Mouse (Mus musculus) liver, embryonic 13.5 days (tissue): ENCODE measurements at regions not wholly inside any gene's neighbourhood (a gene's known extent, or its start where the extent isn't known, plus 50 kb on each side); places are given as distances from the start of the nearest gene placed in this dataset.

Experiments
- ATAC-seq: fragments of 200-750 bp; cut with Nextera tagmentation; 2 replicates; pipeline ENCODE4 v1.8.0; 2017; ENCODE audit warnings: low read depth, mild to moderate bottlenecking, moderate number of reproducible peaks, moderate library complexity
- DNase-seq: peaks from one replicate; pipeline ENCODE4 v3.0.0; 2022
- H3K27ac ChIP-seq: fragments of 300-500 bp; sonication (generic); 2 replicates; pipeline ENCODE4 v1.5.1; 2015; ENCODE audit warnings: moderate library complexity, mild to moderate bottlenecking, inconsistent platforms
- H3K27me3 ChIP-seq: fragments of 300-500 bp; sonication (generic); 2 replicates; pipeline ENCODE4 v1.6.1; 2015; ENCODE audit warnings: mild to moderate bottlenecking, inconsistent platforms
- H3K36me3 ChIP-seq: fragments of 300-500 bp; sonication (generic); 2 replicates; pipeline ENCODE4 v1.6.1; 2015; ENCODE audit warnings: mild to moderate bottlenecking, inconsistent platforms
- H3K4me1 ChIP-seq: fragments of 300-500 bp; sonication (generic); replicated peaks from 2 replicates; pipeline ENCODE4 v1.6.1; 2015; ENCODE audit warnings: inconsistent platforms
- H3K4me2 ChIP-seq: fragments of 300-500 bp; sonication (generic); 2 replicates; pipeline ENCODE4 v1.6.1; 2015; ENCODE audit warnings: inconsistent platforms, mild to moderate bottlenecking, moderate library complexity
- H3K4me3 ChIP-seq: fragments of 300-500 bp; sonication (generic); replicated peaks from 2 replicates; pipeline ENCODE4 v1.5.1; 2015; ENCODE audit warnings: mild to moderate bottlenecking, inconsistent platforms
- H3K9ac ChIP-seq: fragments of 300-500 bp; sonication (generic); 2 replicates; pipeline ENCODE4 v1.6.1; 2015; ENCODE audit warnings: mild to moderate bottlenecking, inconsistent platforms
- H3K9me3 ChIP-seq: fragments of 300-500 bp; sonication (generic); replicated peaks from 2 replicates; pipeline ENCODE4 v1.6.1; 2016; ENCODE audit warnings: inconsistent platforms
- WGBS: fragments of 180-500 bp; shearing (Covaris S2); methylation state at CpG from one replicate; pipeline ENCODE4 v1.1.7; 2015; ENCODE audit not compliant: insufficient replicate concordance; 5-methylcytosine and 5-hydroxymethylcytosine counted together

GRCm38 (mm10) chr11:65389238-65389637 is 119.4 kb upstream of the Myocd start:
- H3K27ac ChIP-seq, result no peak overlapping the region
- 49% methylated on average over 3 of the region's 3 CpGs for WGBS
- no peak overlapping the region for H3K4me3 ChIP-seq
- no peaks in the 10 kb centered on the region for H3K27me3 ChIP-seq
- H3K4me1 ChIP-seq, result no peaks in the 10 kb centered on the region
- no peak overlapping the region for H3K4me2 ChIP-seq
- DNase-seq, result no peak
- ATAC-seq, result no peak
- H3K9me3 ChIP-seq, result no peaks in the 10 kb centered on the region
- H3K9ac ChIP-seq, result no peak overlapping the region
- H3K36me3 ChIP-seq, result no peaks in the 10 kb centered on the region

GRCm38 (mm10) chr11:65386291-65387061 is 116.7 kb upstream of the Myocd start:
- ATAC-seq, result no peak
- Histone ChIP-seq H3K27me3 (no peaks in the 10 kb centered on the region), H3K4me1 (no peaks in the 10 kb centered on the region), H3K4me2 (no peak overlapping the region), H3K9me3 (no peaks in the 10 kb centered on the region), H3K36me3 (no peaks in the 10 kb centered on the region), H3K4me3 (no peak overlapping the region), H3K27ac (no peak overlapping the region), H3K9ac (no peak overlapping the region)
- WGBS, result 62% methylated on average over 14 of the region's 14 CpGs
- no peak for DNase-seq

- Histone ChIP-seq H3K4me2 (no peak overlapping the region), H3K27me3 (no peaks in the 10 kb centered on the region), H3K4me1 (no peaks in the 10 kb centered on the region), H3K4me3 (no peak overlapping the region), H3K27ac (no peak overlapping the region), H3K9me3 (no peaks in the 10 kb centered on the region), H3K9ac (no peak overlapping the region), H3K36me3 (no peaks in the 10 kb centered on the region)
- WGBS, result 55% methylated on average over 5 of the region's 5 CpGs
- no peak for ATAC-seq
- no peak for DNase-seq
Observed at GRCm38 (mm10) chr11:65375361-65375760, 105.6 kb upstream of the Myocd start.

GRCm38 (mm10) chr11:65373136-65373535 is 103.3 kb upstream of the Myocd start:
- DNase-seq (no peak), ATAC-seq (no peak)
- Histone ChIP-seq H3K4me3 (no peak overlapping the region), H3K4me1 (no peaks in the 10 kb centered on the region), H3K9me3 (no peaks in the 10 kb centered on the region), H3K27me3 (no peaks in the 10 kb centered on the region), H3K36me3 (no peaks in the 10 kb centered on the region), H3K4me2 (no peak overlapping the region), H3K27ac (no peak overlapping the region), H3K9ac (no peak overlapping the region)
- WGBS, result 60% methylated on average over 4 of the region's 4 CpGs

GRCm38 (mm10) chr11:65372309-65372811 is 102.6 kb upstream of the Myocd start:
- H3K4me2 ChIP-seq, result no peak overlapping the region
- no peaks in the 10 kb centered on the region for H3K27me3 ChIP-seq
- no peak overlapping the region for H3K27ac ChIP-seq
- ATAC-seq (no peak), DNase-seq (no peak)
- no peaks in the 10 kb centered on the region for H3K9me3 ChIP-seq
- H3K36me3 ChIP-seq, result no peaks in the 10 kb centered on the region
- H3K4me1 ChIP-seq, result no peaks in the 10 kb centered on the region
- H3K9ac ChIP-seq, result no peak overlapping the region
- 69% methylated on average over 9 of the region's 9 CpGs for WGBS
- no peak overlapping the region for H3K4me3 ChIP-seq

GRCm38 (mm10) chr11:65367825-65368224 is 98.0 kb upstream of the Myocd start:
- DNase-seq, result no peak
- 72% methylated on average over 5 of the region's 5 CpGs for WGBS
- no peak overlapping the region for H3K27ac ChIP-seq

GRCm38 (mm10) chr11:65366677-65367370 is 97.0 kb upstream of the Myocd start:
- WGBS, result 48% methylated on average over 8 of the region's 8 CpGs
- Histone ChIP-seq H3K4me2 (no peak overlapping the region), H3K27me3 (no peaks in the 10 kb centered on the region), H3K9me3 (no peaks in the 10 kb centered on the region), H3K4me1 (no peaks in the 10 kb centered on the region), H3K9ac (no peak overlapping the region), H3K27ac (no peak overlapping the region), H3K4me3 (no peak overlapping the region), H3K36me3 (no peaks in the 10 kb centered on the region)
- ATAC-seq (no peak), DNase-seq (no peak)

More at GRCm38 (mm10) chr11:65367825-65368224, 98.0 kb upstream of the Myocd start:
- Histone ChIP-seq H3K4me2 (no peak overlapping the region), H3K4me3 (no peak overlapping the region), H3K9me3 (no peaks in the 10 kb centered on the region), H3K9ac (no peak overlapping the region), H3K27me3 (no peaks in the 10 kb centered on the region), H3K4me1 (no peaks in the 10 kb centered on the region), H3K36me3 (no peaks in the 10 kb centered on the region)
- no peak for ATAC-seq

- H3K9me3 ChIP-seq, result no peaks in the 10 kb centered on the region
- H3K36me3 ChIP-seq, result no peaks in the 10 kb centered on the region
- H3K4me2 ChIP-seq, result no peak overlapping the region
- H3K4me3 ChIP-seq, result no peak overlapping the region
- 61% methylated on average over 12 of the region's 12 CpGs for WGBS
- no peak for ATAC-seq
- no peak for DNase-seq
- no peak overlapping the region for H3K27ac ChIP-seq
- H3K27me3 ChIP-seq, result no peaks in the 10 kb centered on the region
- H3K9ac ChIP-seq, result no peak overlapping the region
- no peaks in the 10 kb centered on the region for H3K4me1 ChIP-seq
Observed at GRCm38 (mm10) chr11:65365751-65366559, 96.2 kb upstream of the Myocd start.

- Histone ChIP-seq H3K4me3 (no peak overlapping the region), H3K4me1 (no peaks in the 10 kb centered on the region), H3K9me3 (no peaks in the 10 kb centered on the region), H3K36me3 (no peaks in the 10 kb centered on the region), H3K27ac (no peak overlapping the region), H3K4me2 (no peak overlapping the region), H3K27me3 (no peaks in the 10 kb centered on the region), H3K9ac (no peak overlapping the region)
- no peak for ATAC-seq
- DNase-seq, result no peak
- 41% methylated on average over 3 of the region's 3 CpGs for WGBS
Observed at GRCm38 (mm10) chr11:65364910-65365309, 95.1 kb upstream of the Myocd start.

- no peak overlapping the region for H3K27ac ChIP-seq
- H3K4me3 ChIP-seq, result no peak overlapping the region
- no peak overlapping the region for H3K9ac ChIP-seq
Observed at GRCm38 (mm10) chr11:65363846-65364245, 94.1 kb upstream of the Myocd start.

GRCm38 (mm10) chr11:65360729-65361128 is 90.9 kb upstream of the Myocd start:
- ATAC-seq (no peak), DNase-seq (no peak)
- Histone ChIP-seq H3K4me2 (no peak overlapping the region), H3K9ac (no peak overlapping the region), H3K9me3 (no peaks in the 10 kb centered on the region), H3K27me3 (no peaks in the 10 kb centered on the region), H3K36me3 (no peaks in the 10 kb centered on the region), H3K27ac (no peak overlapping the region), H3K4me1 (no peaks in the 10 kb centered on the region), H3K4me3 (no peak overlapping the region)
- 62% methylated on average over 5 of the region's 5 CpGs for WGBS

More at GRCm38 (mm10) chr11:65363846-65364245, 94.1 kb upstream of the Myocd start:
- Histone ChIP-seq H3K36me3 (no peaks in the 10 kb centered on the region), H3K4me2 (no peak overlapping the region), H3K27me3 (no peaks in the 10 kb centered on the region), H3K4me1 (no peaks in the 10 kb centered on the region), H3K9me3 (no peaks in the 10 kb centered on the region)
- DNase-seq (no peak), ATAC-seq (no peak)
- WGBS, result 42% methylated on average over 3 of the region's 3 CpGs
